Mouse (Mus musculus) heart, embryonic 14.5 days (tissue): ENCODE results near the gene Gm45713. TPM values are rescaled to one million over a fixed set of nuclear protein-coding genes. Genes with fewer than 3 reads are reported as not detected.
"Not testable (repeated sequence)": the region's sequence is repeated elsewhere in the genome, so short reads cannot be mapped to it uniquely, and the experiment has no call there.

ENCODE experiments used
- ATAC-seq: fragments of 200-750 bp; cut with Nextera tagmentation; 2 replicates; pipeline ENCODE4 v1.8.0; 2017; ENCODE audit warnings: low read depth, moderate TSS enrichment; ENCODE audit not compliant: insufficient number of reproducible peaks, insufficient read depth, low FRiP score
- H3K27ac ChIP-seq, 2 experiments: fragments of 200-500 bp in 1 of 2; fragments of 300-500 bp in 1 of 2; sonication (generic) in 1 of 2; replicated peaks in 1 of 2; 2 replicates each; pipeline ENCODE4 v1.5.1; 2012 to 2014; ENCODE audit warnings: low read depth in 2 of 2, low read length in 2 of 2, control low read depth in 1 of 2, mild to moderate bottlenecking in 1 of 2, mixed read lengths in 1 of 2; ENCODE audit not compliant: control insufficient read depth in 1 of 2, insufficient read depth in 1 of 2
- H3K27me3 ChIP-seq: fragments of 300-500 bp; sonication (generic); 2 replicates; pipeline ENCODE4 v1.6.1; 2014; ENCODE audit warnings: mild to moderate bottlenecking, low read length, control low read depth; ENCODE audit not compliant: control insufficient read depth, insufficient read depth
- H3K36me3 ChIP-seq: fragments of 300-500 bp; sonication (generic); 2 replicates; pipeline ENCODE4 v1.6.1; 2014; ENCODE audit warnings: mild to moderate bottlenecking, control low read depth, low read length, mixed read lengths; ENCODE audit not compliant: control insufficient read depth, insufficient read depth
- H3K4me1 ChIP-seq, 2 experiments: fragments of 200-500 bp in 1 of 2; fragments of 300-500 bp in 1 of 2; sonication (generic) in 1 of 2; 2 replicates each; pipeline ENCODE4 v1.6.1; 2012 to 2014; ENCODE audit warnings: low read length in 2 of 2, control low read depth in 1 of 2, mixed read lengths in 1 of 2; ENCODE audit not compliant: control insufficient read depth in 2 of 2, insufficient read depth in 2 of 2
- H3K4me2 ChIP-seq: fragments of 300-500 bp; sonication (generic); 2 replicates; pipeline ENCODE4 v1.6.1; 2014; ENCODE audit warnings: mild to moderate bottlenecking, low read length
- H3K4me3 ChIP-seq, 2 experiments: fragments of 200-500 bp in 1 of 2; fragments of 300-500 bp in 1 of 2; sonication (generic) in 1 of 2; 2 replicates each; pipeline ENCODE4 v1.5.1; 2012 to 2014; ENCODE audit warnings: low read length in 2 of 2, mild to moderate bottlenecking in 2 of 2, control low read depth in 1 of 2, low read depth in 1 of 2, moderate library complexity in 1 of 2; ENCODE audit not compliant: control insufficient read depth in 1 of 2, insufficient read depth in 1 of 2
- H3K9ac ChIP-seq: fragments of 300-500 bp; sonication (generic); 2 replicates; pipeline ENCODE4 v1.6.1; 2014; ENCODE audit warnings: mild to moderate bottlenecking, low read length
- H3K9me3 ChIP-seq: fragments of 300-500 bp; sonication (generic); 2 replicates; pipeline ENCODE4 v1.6.1; 2016; ENCODE audit warnings: low read length, control low read depth; ENCODE audit not compliant: control insufficient read depth
- WGBS: fragments of 180-500 bp; shearing (Covaris S2); extraction: QIAGEN DNeasy Blood & Tissue Kit; methylation state at CpG from one replicate; pipeline ENCODE4 v1.1.7; 2014; 5-methylcytosine and 5-hydroxymethylcytosine counted together
- polyA plus RNA-seq: library from polyadenylated mRNA; unstranded; fragments of >200 nt; fragmentation: Nextera tagmentation; extraction: Ambion mirVana; gene quantifications from 2 replicates; pipeline ENCODE4 v1.2.1, GENCODE M21; 2014

Gene Gm45713
- polyA plus RNA-seq, 1 experiment from 2014 or later, result 0.34 TPM

DNA sequence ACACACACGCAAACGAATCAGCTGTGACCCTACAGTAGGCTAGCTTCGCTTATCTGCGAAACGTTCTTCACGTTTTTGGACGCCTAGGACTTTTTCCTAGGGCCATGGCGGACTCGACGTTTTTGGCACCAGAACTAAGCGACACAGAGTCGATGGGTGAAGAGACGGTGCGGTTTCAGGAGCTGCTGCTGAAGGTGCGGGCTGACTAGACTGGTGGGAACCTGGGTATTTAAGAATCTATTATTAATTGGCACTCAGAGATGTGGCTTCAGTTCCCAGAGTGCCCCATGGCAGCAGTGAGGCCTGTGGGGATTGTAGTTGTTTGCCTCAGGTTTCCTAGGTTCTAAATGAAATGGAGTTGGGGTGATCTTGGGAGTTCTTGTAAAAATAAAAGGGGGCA lies 20.2 kb upstream of the Gm45713 start:
- H3K4me3 ChIP-seq, result no peak overlapping the region
- peaks cover 4 to 9% of the 10 kb centered on the region in 2 experiments; a peak in 2 of 4 replicates for H3K4me1 ChIP-seq
- no peak for ATAC-seq
- H3K9ac ChIP-seq, result no peak overlapping the region
- no peaks in the 10 kb centered on the region for H3K9me3 ChIP-seq
- no peak overlapping the region for H3K4me2 ChIP-seq
- no peaks in the 10 kb centered on the region for H3K27me3 ChIP-seq
- peaks cover 39% of the 10 kb centered on the region for H3K36me3 ChIP-seq
- WGBS, result 90% methylated on average over 15 of the region's 15 CpGs
- H3K27ac ChIP-seq, result no peak overlapping the region

GRCm38 (mm10) chr7:45155590-45155989 lies 19.6 kb upstream of the Gm45713 start:
- Histone ChIP-seq H3K27ac (no peak overlapping the region), H3K4me3 (no peak overlapping the region), H3K9ac (no peak overlapping the region), H3K4me1 (peaks cover 4 to 9% of the 10 kb centered on the region in 2 experiments; a peak in 2 of 4 replicates), H3K9me3 (no peaks in the 10 kb centered on the region), H3K36me3 (peaks cover 35% of the 10 kb centered on the region), H3K27me3 (no peaks in the 10 kb centered on the region), H3K4me2 (no peak overlapping the region)
- 85% methylated on average over 9 of the region's 9 CpGs for WGBS
- ATAC-seq, result no peak

DNA sequence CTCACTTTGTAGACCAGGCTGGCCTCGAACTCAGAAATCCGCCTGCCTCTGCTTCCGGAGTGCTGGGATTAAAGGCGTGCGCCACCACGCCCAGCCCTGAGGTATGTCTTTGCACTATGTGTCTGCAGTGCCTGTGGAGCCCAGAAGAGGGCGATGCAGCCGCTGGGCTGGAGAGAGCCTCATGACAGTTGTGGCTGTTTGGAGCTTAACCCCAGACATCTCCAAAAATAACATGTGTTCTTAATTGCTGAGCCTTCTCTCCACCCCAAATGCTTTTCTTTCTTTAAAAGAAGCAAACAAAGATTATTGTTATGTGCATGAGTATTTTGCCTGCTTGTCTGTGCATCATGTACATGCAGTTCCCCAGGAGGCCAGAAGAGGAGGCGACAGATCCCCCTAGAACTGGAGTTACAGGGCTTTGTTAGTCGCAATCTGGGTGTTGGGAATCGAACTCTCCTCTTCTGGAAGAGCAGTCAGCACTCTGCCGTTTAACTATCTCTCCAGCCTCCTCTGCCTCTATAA lies 19.0 kb upstream of the Gm45713 start:
- peak overlapping the region; percentile 74 for H3K4me2 ChIP-seq
- WGBS, result 77% methylated on average over 12 of the region's 12 CpGs
- H3K9ac ChIP-seq, result peak overlapping the region; percentile 52
- peaks cover 4 to 9% of the 10 kb centered on the region in 2 experiments; a peak in 2 of 4 replicates for H3K4me1 ChIP-seq
- H3K36me3 ChIP-seq, result peaks cover 29% of the 10 kb centered on the region
- no peaks in the 10 kb centered on the region for H3K27me3 ChIP-seq
- peak overlapping the region; percentile 39 to 63 for H3K4me3 ChIP-seq
- peak overlapping the region in 1 of 2 experiments; percentile 96; a peak in 1 of 4 replicates for H3K27ac ChIP-seq
- ATAC-seq, result no peak
- H3K9me3 ChIP-seq, result no peaks in the 10 kb centered on the region

DNA sequence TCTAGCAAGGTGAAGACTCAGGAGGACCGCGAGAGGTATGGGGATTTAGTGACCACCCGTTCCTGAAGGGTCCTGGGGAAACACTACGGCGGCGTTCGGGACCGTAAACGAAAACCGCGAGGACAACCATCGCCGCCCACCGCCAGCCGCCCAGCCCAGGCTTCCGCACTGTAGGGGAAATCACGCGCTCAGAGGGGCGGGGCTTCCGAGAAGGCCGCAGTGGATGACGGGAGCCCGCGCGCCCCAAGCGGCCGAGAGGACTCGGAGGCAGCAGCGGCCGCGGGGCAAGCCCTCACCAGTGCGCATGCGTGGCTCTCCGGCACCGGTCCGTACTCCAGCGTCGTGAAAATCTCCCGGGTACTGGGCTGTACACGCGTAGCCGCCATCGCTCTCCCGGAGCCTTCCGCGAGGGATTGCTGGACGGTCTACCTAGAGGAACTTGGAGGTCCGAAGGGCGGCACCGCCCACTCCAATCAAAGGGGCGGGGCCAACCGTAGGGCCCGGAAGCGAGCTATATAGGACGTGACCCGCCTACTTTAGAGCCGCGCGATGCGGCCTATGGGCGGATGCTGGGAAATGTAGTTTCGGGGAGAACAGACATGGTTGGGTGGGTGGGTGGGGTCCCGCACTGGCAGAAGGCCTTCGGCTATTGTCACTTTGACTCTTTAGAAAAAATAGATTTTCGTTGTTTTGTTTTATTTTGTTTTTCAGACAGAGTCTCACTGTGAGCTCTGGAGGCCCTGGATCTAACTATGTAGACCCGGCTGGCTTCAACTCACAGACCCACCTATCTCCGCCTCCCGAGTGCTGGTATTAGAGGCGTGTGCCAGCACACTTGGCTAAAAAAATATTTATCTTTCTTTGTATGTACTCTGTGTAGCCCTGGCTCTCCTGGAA lies 18.3 kb upstream of the Gm45713 start, which contains the start of the genes Pih1d1 and Aldh16a1:
Gene Pih1d1, plus strand, starts transcription at position 208 of the 897 bp plus-strand sequence.
Gene Aldh16a1, minus strand, starts transcription at position 489 of the 897 bp plus-strand sequence.
- peak within 1 kb of the TSS; percentile 63 to 84 for H3K4me3 ChIP-seq
- H3K4me2 ChIP-seq, result peak within 1 kb of the TSS; percentile 74
- WGBS, result 4% methylated on average over 64 of the region's 69 CpGs
- H3K27ac ChIP-seq, result peak within 1 kb of the TSS; percentile 96 to 98
- H3K36me3 ChIP-seq, result peaks cover 22% of the 10 kb centered on the region
- ATAC-seq, result peak; percentile 93
- H3K27me3 ChIP-seq, result no peaks in the 10 kb centered on the region
- H3K4me1 ChIP-seq, result peaks cover 4 to 9% of the 10 kb centered on the region in 2 experiments; a peak in 2 of 4 replicates
- H3K9ac ChIP-seq, result peak within 1 kb of the TSS; percentile 93
- H3K9me3 ChIP-seq, result no peaks in the 10 kb centered on the region

- ATAC-seq, result no peak
- 2% methylated on average over 5 of the region's 5 CpGs for WGBS
- H3K4me3 ChIP-seq, result peak overlapping the region; percentile 63 to 84
Measured at GRCm38 (mm10) chr7:45153586-45153985, 17.6 kb upstream of the Gm45713 start.

GRCm38 (mm10) chr7:45153052-45153451 lies 17.0 kb upstream of the Gm45713 start:
- not testable (repeated sequence) for H3K4me3 ChIP-seq, H3K9me3 ChIP-seq, ATAC-seq, H3K27ac ChIP-seq, H3K4me1 ChIP-seq, H3K9ac ChIP-seq, H3K27me3 ChIP-seq
- H3K36me3 ChIP-seq, result peaks cover 18% of the 10 kb centered on the region
- WGBS, result 96% methylated on average over 2 of the region's 2 CpGs
- peak overlapping the region; percentile 74; the same call in 1 of the 2 replicates for H3K4me2 ChIP-seq

More at GRCm38 (mm10) chr7:45153586-45153985, 17.6 kb upstream of the Gm45713 start:
- Histone ChIP-seq H3K27ac (peak overlapping the region; percentile 78 to 96), H3K9me3 (no peaks in the 10 kb centered on the region), H3K36me3 (peaks cover 19% of the 10 kb centered on the region), H3K9ac (peak overlapping the region; percentile 93), H3K4me1 (peaks cover 4 to 9% of the 10 kb centered on the region in 2 experiments; a peak in 2 of 4 replicates), H3K4me2 (peak overlapping the region; percentile 74), H3K27me3 (no peaks in the 10 kb centered on the region)

DNA sequence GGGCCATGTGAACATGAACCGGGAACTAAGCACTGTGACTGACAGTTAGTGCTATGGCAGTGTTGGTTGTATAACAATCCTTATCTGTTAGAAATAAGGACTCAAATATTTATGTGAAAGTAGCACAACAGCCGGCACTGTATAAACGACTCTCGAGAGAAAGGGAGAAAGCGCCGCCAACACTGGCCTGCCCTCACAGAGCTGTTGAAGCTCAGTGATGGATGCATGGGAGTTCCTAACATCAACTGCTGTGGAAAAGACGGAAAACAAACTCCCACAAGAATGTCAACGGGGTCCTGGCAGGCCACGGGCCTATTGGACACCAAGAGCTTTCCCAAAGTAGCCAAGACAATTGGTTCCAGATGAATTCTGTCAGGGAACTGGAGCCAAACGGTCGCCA lies 15.3 kb upstream of the Gm45713 start:
- H3K36me3 ChIP-seq, result peaks cover 17% of the 10 kb centered on the region
- peaks cover 4 to 9% of the 10 kb centered on the region in 2 experiments; a peak in 2 of 4 replicates for H3K4me1 ChIP-seq
- no peak overlapping the region for H3K4me3 ChIP-seq
- H3K27ac ChIP-seq, result no peak overlapping the region
- WGBS, result 55% methylated on average over 11 of the region's 11 CpGs
- no peak overlapping the region for H3K9ac ChIP-seq
- H3K27me3 ChIP-seq, result no peaks in the 10 kb centered on the region
- ATAC-seq, result no peak
- H3K4me2 ChIP-seq, result no peak overlapping the region
- H3K9me3 ChIP-seq, result no peaks in the 10 kb centered on the region
